Mouse (Mus musculus) adrenal gland (tissue): ENCODE data around the gene Cab39.

Experiments
- intact Hi-C: fragments of 180-260 bp; cut with DNase I; formaldehyde crosslinking; loops from one replicate; pipeline ENCODE4 v1.15.1; 2025
- microRNA-seq, 2 experiments: library from miRNA; unstranded; fragments of <30 nt; microRNA quantifications; one replicate each; pipeline ENCODE4; 2019

Cab39 gene

GRCm38 (mm10) chr1:85897901-85898760 is 104.9 kb downstream of the Cab39 start:
- intact Hi-C loops, result no loop called here

- intact Hi-C loops, result no loop called here
These were observed 105.6 kb downstream of the Cab39 start for GRCm38 (mm10) chr1:85898761-85899387.

GRCm38 (mm10) chr1:85899388-85899761 is 106.1 kb downstream of the Cab39 start:
- intact Hi-C loops, result no loop called here

GRCm38 (mm10) chr1:85900521-85901333 is 107.5 kb downstream of the Cab39 start:
- intact Hi-C loops, result no loop called here

Small RNA genes lying within 50 kb of the gene (microRNA-seq; reads per million reads assigned to microRNA genes)
- gene Gm25472, result 0 reads per million in 2 experiments
- gene Mir8096, result 0 to 0.11 reads per million in 2 experiments
